Mouse (Mus musculus): ENCODE results near the gene Mfsd9. TPM values are rescaled to one million over a fixed set of nuclear protein-coding genes. Genes with fewer than 3 reads are reported as not detected.
A peak's percentile ranks its signal among the peaks of the same experiment; 100 is the strongest.

Mfsd9 gene
- 1 to 10 TPM; 4.2 to 4.5 TPM for total RNA-seq (2021)

- peak; percentile 85 to 89 for DNase-seq (ENCODE audit: extremely low spot score in 1 of 2, low spot score in 1 of 2)
These were observed at the start of gene Mfsd9 for GRCm38 (mm10) chr1:40790324-40791141. Gene Mfsd9 (minus strand): TSS chr1:40790687.

- no peak for DNase-seq (ENCODE audit: extremely low spot score in 1 of 2, low spot score in 1 of 2)
These were observed 45.0 kb upstream of the Mfsd9 start for GRCm38 (mm10) chr1:40835468-40835867.

- no peak for DNase-seq (ENCODE audit: extremely low spot score in 1 of 2, low spot score in 1 of 2)
These were observed 40.4 kb upstream of the Mfsd9 start for GRCm38 (mm10) chr1:40830712-40831507.

GRCm38 (mm10) chr1:40829213-40829914 lies 38.9 kb upstream of the Mfsd9 start:
- DNase-seq (ENCODE audit: extremely low spot score in 1 of 2, low spot score in 1 of 2): no peak

GRCm38 (mm10) chr1:40825826-40826225 lies 35.3 kb upstream of the Mfsd9 start:
- DNase-seq (ENCODE audit: extremely low spot score in 1 of 2, low spot score in 1 of 2): no peak

GRCm38 (mm10) chr1:40824936-40825335 lies 34.4 kb upstream of the Mfsd9 start:
- no peak for DNase-seq (ENCODE audit: extremely low spot score in 1 of 2, low spot score in 1 of 2)

- no peak for DNase-seq (ENCODE audit: extremely low spot score in 1 of 2, low spot score in 1 of 2)
These were observed 34.0 kb upstream of the Mfsd9 start for GRCm38 (mm10) chr1:40824517-40824916.

GRCm38 (mm10) chr1:40815071-40815845 lies 24.8 kb upstream of the Mfsd9 start:
- no peak for DNase-seq (ENCODE audit: extremely low spot score in 1 of 2, low spot score in 1 of 2)

GRCm38 (mm10) chr1:40808643-40809042 lies 18.2 kb upstream of the Mfsd9 start:
- DNase-seq (ENCODE audit: extremely low spot score in 1 of 2, low spot score in 1 of 2): no peak

GRCm38 (mm10) chr1:40805891-40806290 lies 15.4 kb upstream of the Mfsd9 start:
- DNase-seq (ENCODE audit: extremely low spot score in 1 of 2, low spot score in 1 of 2): no peak

- DNase-seq (ENCODE audit: extremely low spot score in 1 of 2, low spot score in 1 of 2): no peak
These were observed 14.9 kb upstream of the Mfsd9 start, which contains the start of gene Tmem182 for GRCm38 (mm10) chr1:40805351-40805750. Gene Tmem182 (plus strand): TSS chr1:40805601.

GRCm38 (mm10) chr1:40804118-40804517 lies 13.6 kb upstream of the Mfsd9 start:
- no peak for DNase-seq (ENCODE audit: extremely low spot score in 1 of 2, low spot score in 1 of 2)

GRCm38 (mm10) chr1:40802759-40803158 lies 12.3 kb upstream of the Mfsd9 start:
- DNase-seq (ENCODE audit: extremely low spot score in 1 of 2, low spot score in 1 of 2): peak; percentile 29 to 69

- no peak for DNase-seq (ENCODE audit: extremely low spot score in 1 of 2, low spot score in 1 of 2)
These were observed 10.4 kb upstream of the Mfsd9 start for GRCm38 (mm10) chr1:40800908-40801307.

- no peak for DNase-seq (ENCODE audit: extremely low spot score in 1 of 2, low spot score in 1 of 2)
These were observed 8.6 kb upstream of the Mfsd9 start for GRCm38 (mm10) chr1:40799121-40799520.

GRCm38 (mm10) chr1:40797348-40797747 lies 6.9 kb upstream of the Mfsd9 start:
- peak; percentile 34 to 80 for DNase-seq (ENCODE audit: extremely low spot score in 1 of 2, low spot score in 1 of 2)

- no peak for DNase-seq (ENCODE audit: extremely low spot score in 1 of 2, low spot score in 1 of 2)
These were observed 5.0 kb upstream of the Mfsd9 start for GRCm38 (mm10) chr1:40795508-40795907.

- DNase-seq (ENCODE audit: extremely low spot score in 1 of 2, low spot score in 1 of 2): no peak
These were observed 737 bp downstream of the Mfsd9 start for GRCm38 (mm10) chr1:40789666-40790233.

GRCm38 (mm10) chr1:40788956-40789355 lies 1.5 kb downstream of the Mfsd9 start:
- DNase-seq (ENCODE audit: extremely low spot score in 1 of 2, low spot score in 1 of 2): no peak

All from layer of hippocampus, postnatal 25 days (tissue).